Mouse (Mus musculus) stomach, postnatal 0 days (tissue): ENCODE measurements around the gene Krt71. TPM values are rescaled to one million over a fixed set of nuclear protein-coding genes. Genes with fewer than 3 reads are reported as not detected.

Experiments used
- ATAC-seq: fragments of 200-750 bp; cut with Nextera tagmentation; 2 replicates; pipeline ENCODE4 v1.8.0; 2017; ENCODE audit not compliant: low FRiP score, low TSS enrichment
- DNase-seq: peaks from one replicate; pipeline ENCODE4 v3.0.0-alpha.2; 2016; ENCODE audit warnings: low spot score
- H3K27ac ChIP-seq: fragments of 300-500 bp; sonication (generic); replicated peaks from 2 replicates; pipeline ENCODE4 v1.5.1; 2014; ENCODE audit warnings: mild to moderate bottlenecking, control low read depth
- H3K27me3 ChIP-seq: fragments of 300-500 bp; sonication (generic); 2 replicates; pipeline ENCODE4 v1.6.1; 2014; ENCODE audit warnings: low read length; ENCODE audit not compliant: control insufficient read depth, insufficient read depth
- H3K36me3 ChIP-seq: fragments of 300-500 bp; sonication (generic); 2 replicates; pipeline ENCODE4 v1.6.1; 2014; ENCODE audit warnings: low read length, mixed read lengths; ENCODE audit not compliant: control insufficient read depth, insufficient read depth
- H3K4me1 ChIP-seq: fragments of 300-500 bp; sonication (generic); replicated peaks from 2 replicates; pipeline ENCODE4 v1.6.1; 2014; ENCODE audit warnings: antibody characterized with exemption; ENCODE audit not compliant: control insufficient read depth, insufficient read depth
- H3K4me2 ChIP-seq: fragments of 300-500 bp; sonication (generic); replicated peaks from 2 replicates; pipeline ENCODE4 v1.6.1; 2014; ENCODE audit warnings: low read depth, mild to moderate bottlenecking, control low read depth, moderate library complexity
- H3K4me3 ChIP-seq: fragments of 300-500 bp; sonication (generic); 2 replicates; pipeline ENCODE4 v1.5.1; 2014; ENCODE audit warnings: low read depth, low read length, control low read depth
- H3K9ac ChIP-seq: fragments of 300-500 bp; sonication (generic); 2 replicates; pipeline ENCODE4 v1.6.1; 2014; ENCODE audit warnings: mild to moderate bottlenecking, low read length, control low read depth, mixed read lengths
- H3K9me3 ChIP-seq: fragments of 300-500 bp; sonication (generic); 2 replicates; pipeline ENCODE4 v1.6.1; 2016; ENCODE audit warnings: low read length; ENCODE audit not compliant: control insufficient read depth
- CTCF ChIP-seq: IDR thresholded peaks from 2 replicates; pipeline ENCODE4 v1.5.1; 2016; ENCODE audit warnings: antibody characterized with exemption, low read depth, mild to moderate bottlenecking, moderate library complexity
- EP300 ChIP-seq: optimal IDR thresholded peaks from 2 replicates; pipeline ENCODE3; 2016; ENCODE audit warnings: antibody characterized with exemption
- WGBS: fragments of 180-500 bp; shearing (Covaris S2); extraction: QIAGEN DNeasy Blood & Tissue Kit; methylation state at CpG from one replicate; pipeline ENCODE4 v1.1.7; 2014; 5-methylcytosine and 5-hydroxymethylcytosine counted together
- polyA plus RNA-seq: library from polyadenylated mRNA; unstranded; fragments of >200 nt; fragmentation: Nextera tagmentation; extraction: Ambion mirVana; gene quantifications from 2 replicates; pipeline ENCODE4 v1.2.1, GENCODE M21; 2015

The Krt71 gene
- polyA plus RNA-seq, 1 experiment from 2014 or later: not detected

- Histone ChIP-seq H3K9ac (no peak overlapping the region), H3K4me3 (no peak overlapping the region), H3K4me2 (no peak overlapping the region), H3K36me3 (no peaks in the 10 kb centered on the region), H3K27ac (peak overlapping the region; percentile 76), H3K9me3 (no peaks in the 10 kb centered on the region), H3K4me1 (no peaks in the 10 kb centered on the region), H3K27me3 (no peaks in the 10 kb centered on the region)
- ATAC-seq (peak; percentile 71), DNase-seq (peak; percentile 54)
- no peak for TF ChIP-seq EP300
- TF ChIP-seq CTCF: peak; percentile 19; the same call in 1 of the 2 replicates
- WGBS: 49% methylated on average over 8 of the region's 8 CpGs
Measured at GRCm38 (mm10) chr15:101713731-101714130, 29.2 kb downstream of the Krt71 start.

GRCm38 (mm10) chr15:101712720-101713119 lies 30.2 kb downstream of the Krt71 start, which contains the start of gene Krt5:
TSS of gene Krt5 (minus strand) at chr15:101712898.
- no peaks in the 10 kb centered on the region for H3K27me3 ChIP-seq
- TF ChIP-seq EP300 (no peak), CTCF (no peak)
- 43% methylated on average over 13 of the region's 13 CpGs for WGBS
- H3K4me3 ChIP-seq: peak within 1 kb of the TSS; percentile 31
- no peak for ATAC-seq
- no peaks in the 10 kb centered on the region for H3K4me1 ChIP-seq
- H3K9ac ChIP-seq: peak within 1 kb of the TSS; percentile 47
- no peak for DNase-seq
- H3K4me2 ChIP-seq: peak within 1 kb of the TSS; percentile 20; the same call in 1 of the 2 replicates
- H3K36me3 ChIP-seq: no peaks in the 10 kb centered on the region
- H3K27ac ChIP-seq: peak within 1 kb of the TSS; percentile 76
- H3K9me3 ChIP-seq: no peaks in the 10 kb centered on the region

GRCm38 (mm10) chr15:101708683-101709082 lies 34.2 kb downstream of the Krt71 start:
- Histone ChIP-seq H3K36me3 (no peaks in the 10 kb centered on the region), H3K4me1 (no peaks in the 10 kb centered on the region), H3K4me2 (no peak overlapping the region), H3K9ac (no peak overlapping the region), H3K27ac (no peak overlapping the region), H3K9me3 (no peaks in the 10 kb centered on the region), H3K4me3 (no peak overlapping the region), H3K27me3 (no peaks in the 10 kb centered on the region)
- ATAC-seq (no peak), DNase-seq (peak; percentile 22)
- 61% methylated on average over 11 of the region's 11 CpGs for WGBS
- TF ChIP-seq EP300 (no peak), CTCF (peak; percentile 51)

- no peak for ATAC-seq
- DNase-seq: peak; percentile 8
Measured at GRCm38 (mm10) chr15:101707454-101707853, 35.5 kb downstream of the Krt71 start.

GRCm38 (mm10) chr15:101704066-101704465 lies 38.8 kb downstream of the Krt71 start:
- Histone ChIP-seq H3K4me3 (no peak overlapping the region), H3K4me2 (no peak overlapping the region), H3K9ac (no peak overlapping the region), H3K9me3 (no peaks in the 10 kb centered on the region), H3K36me3 (no peaks in the 10 kb centered on the region), H3K27me3 (no peaks in the 10 kb centered on the region), H3K27ac (no peak overlapping the region), H3K4me1 (no peaks in the 10 kb centered on the region)
- WGBS: 71% methylated on average over 4 of the region's 4 CpGs
- TF ChIP-seq CTCF (peak; percentile 69), EP300 (no peak)
- DNase-seq (peak; percentile 17), ATAC-seq (no peak)

More at GRCm38 (mm10) chr15:101707454-101707853, 35.5 kb downstream of the Krt71 start:
- no peak overlapping the region for H3K27ac ChIP-seq
- no peak overlapping the region for H3K4me2 ChIP-seq
- TF ChIP-seq EP300 (no peak), CTCF (no peak)
- no peak overlapping the region for H3K4me3 ChIP-seq
- H3K36me3 ChIP-seq: no peaks in the 10 kb centered on the region
- H3K27me3 ChIP-seq: no peaks in the 10 kb centered on the region
- no peaks in the 10 kb centered on the region for H3K9me3 ChIP-seq
- H3K9ac ChIP-seq: no peak overlapping the region
- WGBS: 83% methylated on average over 9 of the region's 9 CpGs
- H3K4me1 ChIP-seq: no peaks in the 10 kb centered on the region

DNA sequence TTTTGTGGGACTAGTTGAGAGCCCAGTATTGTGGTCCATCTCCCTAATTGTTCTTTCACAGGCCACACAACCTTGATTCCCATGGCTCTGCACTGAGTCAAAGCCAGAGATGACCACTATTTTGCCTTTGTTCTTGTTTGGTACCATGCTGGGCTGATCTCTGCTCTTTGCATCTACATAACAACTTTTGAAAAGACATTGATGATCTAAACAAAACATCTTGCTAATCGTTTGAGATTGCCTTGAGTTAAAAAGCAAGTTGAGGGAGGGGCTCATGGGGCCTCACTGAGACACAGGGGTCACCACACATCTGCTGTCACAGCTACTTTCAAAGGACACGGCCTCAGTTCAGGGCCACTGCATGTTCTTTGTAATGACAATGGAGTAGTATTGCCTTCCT lies 40.5 kb downstream of the Krt71 start:
- Histone ChIP-seq H3K27ac (no peak overlapping the region), H3K4me3 (no peak overlapping the region), H3K4me2 (no peak overlapping the region), H3K36me3 (no peaks in the 10 kb centered on the region), H3K4me1 (no peaks in the 10 kb centered on the region), H3K9ac (no peak overlapping the region), H3K27me3 (no peaks in the 10 kb centered on the region), H3K9me3 (no peaks in the 10 kb centered on the region)
- TF ChIP-seq EP300 (no peak), CTCF (no peak)
- 40% methylated on average over 2 of the region's 2 CpGs for WGBS
- no peak for ATAC-seq
- DNase-seq: peak; percentile 6
